ENCODE assay signal across 25 mouse cellular contexts in genomic region chr14:11917225-11917624, GRCm38 (mm10).
DNase-seq lines count a peak whose midpoint lies in the region; ATAC-seq lines count a peak whose summit lies in the region.
"Had no signal": no experiment of that assay in that cellular context is flagged by ENCODE, and none has a peak within 500 bp of the region (broad histone marks: within the 10 kb centered on the region; RNA-seq: fewer than 3 reads in every experiment).

No protein-coding gene starts in this region.

- H3K4me2 ChIP-seq in forebrain, embryonic 13.5 days, result no peak overlapping the region
- no peak overlapping the region for H3K4me2 ChIP-seq in forebrain, embryonic 12.5 days
- H3K4me2 ChIP-seq: embryonic facial prominence, embryonic 12.5 days; forebrain, embryonic 15.5 days had no signal

- WGBS in forebrain, embryonic 13.5 days, result 85% methylated on average over 5 of the region's 5 CpGs
- WGBS in forebrain, embryonic 12.5 days, result 88% methylated on average over 5 of the region's 5 CpGs

- no peak overlapping the region for H3K9ac ChIP-seq in forebrain, embryonic 13.5 days
- H3K9ac ChIP-seq in forebrain, embryonic 12.5 days, result no peak overlapping the region
- H3K9ac ChIP-seq: embryonic facial prominence, embryonic 12.5 days; forebrain, embryonic 15.5 days; forebrain, postnatal 0 days had no signal

- no peaks in the 10 kb centered on the region for H3K4me1 ChIP-seq in forebrain, embryonic 13.5 days
- H3K4me1 ChIP-seq in forebrain, embryonic 12.5 days, result no peaks in the 10 kb centered on the region
- H3K4me1 ChIP-seq: embryonic facial prominence, embryonic 10.5 days; embryonic facial prominence, embryonic 12.5 days; forebrain, embryonic 15.5 days had no signal

- DNase-seq in heart, adult 11 months, result peak; percentile 67
- DNase-seq in heart, postnatal 10 days, result no peak
- DNase-seq in Muller cell, postnatal 12 days (ENCODE audit: inconsistent ontology term), result peak; percentile 89
- peak; percentile 41 for DNase-seq in brain, adult 2 months (ENCODE audit: low read depth, low spot score)
- no peak for DNase-seq in ovary, adult 18-20 months (ENCODE audit: low spot score)
- DNase-seq in cerebellum, postnatal 36 days, result no peak
- DNase-seq: adrenal gland, adult 8-10 months; adrenal gland, postnatal 14 days; adrenal gland, postnatal 36 days; B cell, adult 2 months; cerebellum, adult 11 months; cerebellum, adult 18-20 months; cerebellum, adult 8-10 months; cerebellum, adult 9-11 months; cerebellum, postnatal 14 days; forebrain, postnatal 0 days had no signal

- no peaks in the 10 kb centered on the region for H3K36me3 ChIP-seq in forebrain, embryonic 13.5 days (ENCODE audit: poor library complexity, severe bottlenecking)
- no peaks in the 10 kb centered on the region for H3K36me3 ChIP-seq in forebrain, embryonic 12.5 days (replicated peaks)
- H3K36me3 ChIP-seq: embryonic facial prominence, embryonic 10.5 days; embryonic facial prominence, embryonic 12.5 days; forebrain, embryonic 15.5 days; G1E had no signal

- H3K27ac ChIP-seq in forebrain, embryonic 13.5 days, result no peak overlapping the region
- H3K27ac ChIP-seq in forebrain, embryonic 12.5 days, result no peak overlapping the region
- H3K27ac ChIP-seq: embryonic facial prominence, embryonic 10.5 days; embryonic facial prominence, embryonic 12.5 days; forebrain, embryonic 15.5 days had no signal

- H3K27me3 ChIP-seq in forebrain, embryonic 13.5 days, result no peaks in the 10 kb centered on the region
- H3K27me3 ChIP-seq in forebrain, embryonic 12.5 days, result no peaks in the 10 kb centered on the region
- H3K27me3 ChIP-seq: CH12.LX; embryonic facial prominence, embryonic 12.5 days; forebrain, embryonic 15.5 days had no signal

- no peak overlapping the region for H3K4me3 ChIP-seq in forebrain, embryonic 13.5 days
- no peak overlapping the region for H3K4me3 ChIP-seq in forebrain, embryonic 12.5 days (replicated peaks)
- H3K4me3 ChIP-seq: embryonic facial prominence, embryonic 10.5 days; embryonic facial prominence, embryonic 12.5 days; forebrain, embryonic 15.5 days had no signal

- H3K9me3 ChIP-seq in forebrain, embryonic 13.5 days (replicated peaks), result no peaks in the 10 kb centered on the region
- H3K9me3 ChIP-seq in forebrain, embryonic 12.5 days, result no peaks in the 10 kb centered on the region
- H3K9me3 ChIP-seq: embryonic facial prominence, embryonic 10.5 days; embryonic facial prominence, embryonic 12.5 days; forebrain, embryonic 15.5 days had no signal

- peak; percentile 48; the same call in 1 of the 2 replicates for ATAC-seq in forebrain, embryonic 13.5 days
- no peak for ATAC-seq in forebrain, embryonic 12.5 days (ENCODE audit: low FRiP score)
- ATAC-seq: activated CD4-positive, CD25-positive, alpha-beta regulatory T cell, adult 4 months; CD4-positive, CD25-positive, alpha-beta regulatory T cell, adult 4 months; forebrain, embryonic 15.5 days; forebrain, postnatal 0 days had no signal

- intact Hi-C loops in heart, postnatal 10 days (cut with DNase I), result no loop called here

Comparison
In these comparisons a context has a peak if more than half of its experiments do, and no peak if none do; other contexts are left out.
1. DNase-seq: peak in heart, adult 11 months (single experiment), Muller cell, postnatal 12 days (single experiment) and brain, adult 2 months (single experiment); none in heart, postnatal 10 days (0 of 2), ovary, adult 18-20 months (single experiment) and cerebellum, postnatal 36 days (0 of 2).